Mouse (Mus musculus) myocyte (in vitro differentiated cells): Measurements from ENCODE around the gene Pmpcb. TPM values are rescaled to one million over a fixed set of nuclear protein-coding genes. Genes with fewer than 3 reads are reported as not detected.
A peak's percentile ranks its signal among the peaks of the same experiment; 100 is the strongest.

Experiments used
- H3K27me3 ChIP-seq: one replicate; pipeline ENCODE4 v1.6.1; 2011; ENCODE audit not compliant: control insufficient read depth, insufficient read depth, insufficient read length
- H3K36me3 ChIP-seq: one replicate; pipeline ENCODE4 v1.6.1; 2011; ENCODE audit not compliant: control insufficient read depth, insufficient read depth
- H3K4me2 ChIP-seq: one replicate; pipeline ENCODE4 v1.6.1; 2011; ENCODE audit warnings: low read depth, control low read depth
- H3K4me3 ChIP-seq: one replicate; pipeline ENCODE4 v1.5.1; 2011; ENCODE audit warnings: mild to moderate bottlenecking, control low read depth, moderate library complexity
- H3K79me2 ChIP-seq: one replicate; pipeline ENCODE4 v1.6.1; 2011; ENCODE audit not compliant: control insufficient read depth, insufficient read depth
- H3ac ChIP-seq: one replicate; pipeline ENCODE4 v1.6.1; 2011; ENCODE audit not compliant: control insufficient read depth, insufficient read length
- CEBPB ChIP-seq: IDR thresholded peaks from 2 replicates; pipeline ENCODE4 v1.6.1; 2011; ENCODE audit warnings: mild to moderate bottlenecking, moderate library complexity; ENCODE audit not compliant: poor library complexity, insufficient read depth, severe bottlenecking
- E2F4 ChIP-seq: IDR thresholded peaks from one replicate; pipeline ENCODE4 v1.6.1; 2011; ENCODE audit warnings: mild to moderate bottlenecking, control low read depth, moderate library complexity; ENCODE audit not compliant: insufficient read depth
- MAX ChIP-seq: IDR thresholded peaks from one replicate; pipeline ENCODE4 v1.6.1; 2011; ENCODE audit warnings: low read depth, mild to moderate bottlenecking, control low read depth
- MYOD1 ChIP-seq, 3 experiments: IDR thresholded peaks; one replicate each; pipeline ENCODE4 v1.6.1; 2011; ENCODE audit warnings: control low read depth in 2 of 3, low read depth in 2 of 3, mild to moderate bottlenecking in 2 of 3, moderate library complexity in 1 of 3; ENCODE audit not compliant: insufficient read length in 2 of 3, control insufficient read depth in 1 of 3
- MYOG ChIP-seq, 3 experiments: IDR thresholded peaks; one replicate each; pipeline ENCODE4 v1.6.1; 2011; ENCODE audit warnings: control low read depth in 2 of 3, low read depth in 2 of 3, mild to moderate bottlenecking in 2 of 3; ENCODE audit not compliant: insufficient read length in 2 of 3, control insufficient read depth in 1 of 3, insufficient read depth in 1 of 3
- POLR2A ChIP-seq: IDR thresholded peaks from one replicate; pipeline ENCODE4 v1.6.1; 2011; ENCODE audit warnings: low read depth, mild to moderate bottlenecking, control low read depth, moderate library complexity; ENCODE audit not compliant: insufficient read length
- POLR2AphosphoS2 ChIP-seq: IDR thresholded peaks from one replicate; pipeline ENCODE4 v1.6.1; 2011; ENCODE audit warnings: low read depth, control low read depth; ENCODE audit not compliant: insufficient read length
- REST ChIP-seq: IDR thresholded peaks from one replicate; pipeline ENCODE4 v1.6.1; 2011; ENCODE audit warnings: mild to moderate bottlenecking, control low read depth, moderate library complexity; ENCODE audit not compliant: insufficient read depth, insufficient read length
- SRF ChIP-seq: IDR thresholded peaks from one replicate; pipeline ENCODE4 v1.6.1; 2011; ENCODE audit warnings: low read depth; ENCODE audit not compliant: control insufficient read depth, insufficient read length
- TCF12 ChIP-seq: IDR thresholded peaks from one replicate; pipeline ENCODE4 v1.6.1; 2011; ENCODE audit warnings: mild to moderate bottlenecking, control low read depth; ENCODE audit not compliant: poor library complexity, insufficient read depth, severe bottlenecking
- TCF3 ChIP-seq: IDR thresholded peaks from one replicate; pipeline ENCODE4 v1.6.1; 2011; ENCODE audit warnings: low read depth, control low read depth; ENCODE audit not compliant: insufficient read length
- USF1 ChIP-seq: IDR thresholded peaks from one replicate; pipeline ENCODE4 v1.6.1; 2011; ENCODE audit warnings: low read depth, mild to moderate bottlenecking, control low read depth, moderate library complexity
- polyA plus RNA-seq: library from polyadenylated mRNA; unstranded; fragments of >200 nt; fragmentation: generic; extraction: Trizol; gene quantifications from one replicate; pipeline ENCODE4 v1.2.1, GENCODE M21; 2012; ENCODE audit warnings: missing spikeins

Pmpcb gene
- polyA plus RNA-seq, 1 experiment = 126 TPM

DNA sequence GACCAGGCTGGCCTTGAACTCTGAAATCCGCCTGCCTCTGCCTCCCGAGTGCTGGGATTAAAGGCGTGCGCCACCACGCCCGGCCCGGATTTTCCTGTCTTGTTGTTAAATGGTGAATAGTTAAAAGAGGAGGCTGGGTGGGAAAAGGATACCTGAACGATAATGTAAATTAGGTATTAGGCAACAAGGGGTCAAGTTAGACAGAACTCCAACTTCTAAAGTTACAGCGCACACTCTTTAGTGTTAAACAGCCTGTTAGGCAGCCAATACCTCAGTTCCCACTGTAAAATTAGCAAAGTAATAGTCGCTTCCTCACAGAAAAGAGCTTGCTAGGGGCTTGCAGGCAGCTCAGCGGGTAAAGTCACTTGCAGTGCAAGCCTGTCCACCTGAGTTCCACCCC lies 895 bp upstream of the Pmpcb start:
- Histone ChIP-seq H3K79me2 (peaks cover 14% of the 10 kb centered on the region), H3ac (no peak overlapping the region), H3K36me3 (peaks cover 7% of the 10 kb centered on the region), H3K4me2 (no peak overlapping the region), H3K27me3 (no peaks in the 10 kb centered on the region), H3K4me3 (no peak overlapping the region)
- no peak for TF ChIP-seq SRF
- TF ChIP-seq POLR2A = no peak
- TF ChIP-seq MYOG (IDR thresholded peaks at IDR 0.05; ENCODE audit: control insufficient read depth in 1 of 3, insufficient read depth in 1 of 3, insufficient read length in 2 of 3, low read depth in 2 of 3) = no peak
- no peak for TF ChIP-seq POLR2AphosphoS2
- TF ChIP-seq USF1 = no peak

DNA sequence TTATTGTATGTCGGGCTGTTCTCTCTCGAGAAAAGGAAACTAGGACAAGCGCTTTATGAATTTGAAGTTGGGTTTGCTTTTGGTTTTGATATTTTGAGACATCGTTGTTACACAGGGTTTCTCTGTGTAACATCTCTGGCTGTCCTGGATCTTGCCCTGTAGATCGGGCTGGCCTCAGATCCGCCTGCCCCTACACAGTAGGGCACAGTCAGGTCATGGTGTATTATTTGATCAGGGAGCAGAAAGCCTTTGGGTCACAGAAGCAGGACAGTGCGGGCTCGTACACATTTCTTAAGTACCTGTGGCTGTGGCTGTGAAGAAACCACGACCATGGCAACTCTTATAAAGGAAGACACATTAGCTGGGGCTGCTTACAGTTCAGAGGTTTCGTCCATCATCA lies 679 bp downstream of the Pmpcb start:
- Histone ChIP-seq H3K4me3 (peak overlapping the region; percentile 74), H3K4me2 (peak overlapping the region; percentile 91), H3ac (peak overlapping the region; percentile 91), H3K79me2 (peaks cover 14% of the 10 kb centered on the region), H3K36me3 (peaks cover 16% of the 10 kb centered on the region), H3K27me3 (no peaks in the 10 kb centered on the region)
- TF ChIP-seq E2F4 = no peak
- no peak for TF ChIP-seq SRF
- no peak for TF ChIP-seq TCF12
- TF ChIP-seq MAX = no peak
- no peak for TF ChIP-seq USF1
- TF ChIP-seq CEBPB = no peak
- TF ChIP-seq REST = no peak
- TF ChIP-seq TCF3 = no peak
- no peak for TF ChIP-seq POLR2AphosphoS2
- TF ChIP-seq POLR2A = no peak
- no peak for TF ChIP-seq MYOG (IDR thresholded peaks at IDR 0.05; ENCODE audit: control insufficient read depth in 1 of 3, insufficient read depth in 1 of 3, insufficient read length in 2 of 3, low read depth in 2 of 3)
- no peak for TF ChIP-seq MYOD1 (IDR thresholded peaks at IDR 0.05; ENCODE audit: control insufficient read depth in 1 of 3, insufficient read length in 2 of 3, low read depth in 2 of 3)

DNA sequence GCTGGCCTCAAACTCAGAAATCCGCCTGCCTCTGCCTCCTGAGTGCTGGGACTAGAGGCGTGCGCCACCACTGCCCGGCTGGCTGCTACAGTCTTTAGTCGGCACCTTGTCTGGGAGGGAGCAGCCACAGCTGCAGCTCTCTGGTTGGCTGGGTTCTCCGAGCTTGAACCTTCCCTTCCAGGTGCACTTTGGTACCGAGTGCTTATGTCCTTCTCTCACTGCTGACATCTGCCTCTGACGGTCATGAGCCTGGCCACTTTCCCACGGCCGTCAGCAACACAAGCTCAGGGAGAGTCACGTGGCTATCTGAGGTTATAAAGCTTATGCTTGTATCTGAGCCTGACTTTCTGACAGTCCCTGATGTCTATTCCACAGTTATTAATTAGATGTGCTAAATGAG lies 2.2 kb downstream of the Pmpcb start:
- Histone ChIP-seq H3K36me3 (peaks cover 26% of the 10 kb centered on the region), H3K4me2 (no peak overlapping the region), H3K27me3 (no peaks in the 10 kb centered on the region), H3ac (no peak overlapping the region), H3K79me2 (peaks cover 14% of the 10 kb centered on the region), H3K4me3 (no peak overlapping the region)
- TF ChIP-seq TCF12 = no peak
- no peak for TF ChIP-seq MYOG (IDR thresholded peaks at IDR 0.05; ENCODE audit: control insufficient read depth in 1 of 3, insufficient read depth in 1 of 3, insufficient read length in 2 of 3, low read depth in 2 of 3)
- no peak for TF ChIP-seq SRF
- TF ChIP-seq USF1 = no peak
- TF ChIP-seq POLR2A = no peak
- no peak for TF ChIP-seq TCF3
- no peak for TF ChIP-seq POLR2AphosphoS2
- TF ChIP-seq CEBPB = no peak
- TF ChIP-seq MYOD1 (IDR thresholded peaks at IDR 0.05; ENCODE audit: control insufficient read depth in 1 of 3, insufficient read length in 2 of 3, low read depth in 2 of 3) = no peak
- no peak for TF ChIP-seq E2F4
- TF ChIP-seq MAX = no peak
- TF ChIP-seq REST = no peak

DNA sequence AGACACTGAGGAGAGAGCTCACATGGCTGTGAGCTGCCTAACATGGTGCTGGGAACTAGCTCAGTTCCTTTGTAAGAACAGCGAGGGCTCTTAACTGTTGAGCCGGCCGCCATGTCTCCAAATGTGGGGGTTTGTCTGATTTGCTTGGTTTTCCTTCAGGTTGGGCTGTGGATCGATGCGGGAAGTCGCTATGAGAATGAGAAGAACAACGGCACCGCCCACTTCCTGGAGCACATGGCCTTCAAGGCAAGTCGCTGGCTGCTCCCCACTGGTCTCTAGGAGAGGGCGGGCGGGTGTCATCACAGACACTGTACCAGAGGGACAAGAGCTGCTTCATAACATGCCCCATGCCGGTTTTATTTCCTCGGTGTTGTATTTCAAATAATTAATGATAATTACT lies 2.9 kb downstream of the Pmpcb start:
- Histone ChIP-seq H3K79me2 (peaks cover 14% of the 10 kb centered on the region), H3K4me2 (no peak overlapping the region), H3K27me3 (no peaks in the 10 kb centered on the region), H3K4me3 (no peak overlapping the region), H3ac (no peak overlapping the region), H3K36me3 (peaks cover 33% of the 10 kb centered on the region)
- TF ChIP-seq E2F4 (no peak), MYOG (IDR thresholded peaks at IDR 0.05; ENCODE audit: control insufficient read depth in 1 of 3, insufficient read depth in 1 of 3, insufficient read length in 2 of 3, low read depth in 2 of 3) (no peak), USF1 (no peak), TCF3 (no peak), POLR2A (no peak), MAX (no peak), SRF (no peak), TCF12 (no peak), MYOD1 (IDR thresholded peaks at IDR 0.05; ENCODE audit: control insufficient read depth in 1 of 3, insufficient read length in 2 of 3, low read depth in 2 of 3) (no peak), POLR2AphosphoS2 (no peak), REST (no peak), CEBPB (no peak)

DNA sequence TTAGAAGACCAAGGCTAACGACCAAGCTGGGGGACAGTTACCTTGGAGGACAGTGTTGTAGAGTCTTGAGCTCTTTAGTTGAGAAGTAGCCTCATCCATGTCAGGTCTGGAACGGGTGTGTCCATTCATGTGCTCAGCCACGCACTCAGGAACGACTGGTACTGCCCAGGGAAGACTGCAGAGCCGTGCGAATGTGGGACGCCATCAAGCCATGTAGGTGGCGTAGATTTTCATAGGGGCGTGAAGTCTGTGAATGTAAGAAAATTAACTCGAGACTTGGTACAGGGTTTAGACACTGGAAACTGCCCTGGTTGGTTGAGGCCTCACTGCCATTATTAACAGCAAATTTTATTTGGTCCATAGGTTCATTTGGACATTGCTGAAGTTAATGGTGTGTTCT lies 6.7 kb downstream of the Pmpcb start:
- H3K27me3 ChIP-seq = no peaks in the 10 kb centered on the region
- H3ac ChIP-seq = no peak overlapping the region
- no peak overlapping the region for H3K4me2 ChIP-seq
- H3K4me3 ChIP-seq = no peak overlapping the region
- H3K79me2 ChIP-seq = no peaks in the 10 kb centered on the region
- TF ChIP-seq SRF = no peak
- no peak for TF ChIP-seq TCF3
- no peak for TF ChIP-seq MYOG (IDR thresholded peaks at IDR 0.05; ENCODE audit: control insufficient read depth in 1 of 3, insufficient read depth in 1 of 3, insufficient read length in 2 of 3, low read depth in 2 of 3)
- TF ChIP-seq MAX = no peak
- no peak for TF ChIP-seq POLR2AphosphoS2
- TF ChIP-seq TCF12 = no peak
- no peak for TF ChIP-seq POLR2A
- TF ChIP-seq MYOD1 (IDR thresholded peaks at IDR 0.05; ENCODE audit: control insufficient read depth in 1 of 3, insufficient read length in 2 of 3, low read depth in 2 of 3) = no peak
- peaks cover 41% of the 10 kb centered on the region for H3K36me3 ChIP-seq
